Mouse (Mus musculus) heart, adult 2 months (tissue): ENCODE data around the gene Mycn.

ENCODE experiments used
- CTCF ChIP-seq: fragments of 200-600 bp; IDR thresholded peaks from 2 replicates; pipeline ENCODE4 v1.8.1; 2022; ENCODE audit warnings: antibody characterized with exemption, mild to moderate bottlenecking, moderate library complexity
- EP300 ChIP-seq: fragments of 200-500 bp; IDR thresholded peaks from 2 replicates; pipeline ENCODE4 v1.6.1; 2011; ENCODE audit warnings: low read depth, low read length, control low read depth; ENCODE audit not compliant: insufficient read depth
- POLR2A ChIP-seq: fragments of 200-500 bp; IDR thresholded peaks from 2 replicates; pipeline ENCODE4 v1.6.1; 2011; ENCODE audit warnings: mild to moderate bottlenecking, low read depth, low read length, control low read depth; ENCODE audit not compliant: insufficient read depth

DNA sequence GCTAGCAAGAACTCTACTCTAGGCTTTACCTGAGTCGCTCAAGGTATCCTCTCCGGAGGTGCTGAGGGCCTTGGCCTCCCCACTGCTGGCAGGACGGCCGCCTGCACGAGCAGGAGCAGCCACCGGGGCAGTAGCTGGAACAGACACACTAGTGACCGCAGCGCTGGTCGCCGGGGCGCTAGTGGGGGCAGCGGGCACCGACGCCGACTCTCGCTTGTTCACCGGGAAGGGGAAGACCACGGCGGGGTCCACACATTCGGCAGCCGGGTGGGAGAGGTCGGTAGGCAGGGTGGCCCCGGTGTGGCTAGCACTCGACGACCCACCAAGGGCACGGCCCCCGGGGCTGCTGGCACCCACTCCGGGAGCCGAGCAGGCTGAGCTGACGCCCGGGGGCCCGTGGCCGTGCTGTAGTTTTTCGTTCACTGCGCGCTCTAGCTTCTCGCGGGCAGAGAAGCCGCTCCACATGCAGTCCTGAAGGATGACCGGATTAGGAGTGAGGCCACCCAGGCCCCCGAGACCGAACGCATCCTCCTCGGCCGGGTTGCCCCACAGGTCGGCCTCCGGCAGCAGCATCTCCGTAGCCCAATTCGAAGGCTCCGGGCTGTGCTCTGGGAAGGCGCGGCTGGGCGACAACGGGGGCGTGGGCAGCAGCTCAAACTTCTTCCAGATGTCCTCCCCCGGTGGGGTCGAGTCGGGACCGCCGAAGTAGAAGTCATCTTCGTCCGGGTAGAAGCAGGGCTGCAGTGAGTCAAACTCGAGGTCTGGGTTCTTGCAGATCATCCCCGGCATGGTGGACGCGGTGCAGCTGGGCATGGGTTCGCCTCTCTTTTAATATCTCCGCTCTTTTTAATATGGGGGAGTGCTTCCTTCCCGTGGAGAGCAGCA lies 1.9 kb downstream of the Mycn start:
- TF ChIP-seq CTCF (no peak), POLR2A (no peak), EP300 (no peak)
